Mouse (Mus musculus) hindbrain, embryonic 10.5 days (tissue): ENCODE results near the gene Map4k1. TPM values are rescaled to one million over a fixed set of nuclear protein-coding genes. Genes with fewer than 3 reads are reported as not detected.
A peak's percentile ranks its signal among the peaks of the same experiment; 100 is the strongest.

Source experiments
- DNase-seq: peaks from one replicate; pipeline ENCODE4 v3.0.0-alpha.2; 2017; ENCODE audit warnings: low spot score
- H3K27ac ChIP-seq: fragments of 300-500 bp; sonication (generic); 2 replicates; pipeline ENCODE4 v1.5.1; 2016; ENCODE audit warnings: mild to moderate bottlenecking, moderate library complexity
- H3K27me3 ChIP-seq: fragments of 300-500 bp; sonication (generic); 2 replicates; pipeline ENCODE4 v1.6.1; 2016; ENCODE audit warnings: mild to moderate bottlenecking; ENCODE audit not compliant: poor library complexity, insufficient read depth, severe bottlenecking
- H3K36me3 ChIP-seq: fragments of 300-500 bp; sonication (generic); 2 replicates; pipeline ENCODE4 v1.6.1; 2016; ENCODE audit warnings: mild to moderate bottlenecking, moderate library complexity
- H3K4me1 ChIP-seq: fragments of 300-500 bp; sonication (generic); replicated peaks from 2 replicates; pipeline ENCODE4 v1.6.1; 2016; ENCODE audit warnings: mild to moderate bottlenecking
- H3K4me3 ChIP-seq: fragments of 300-500 bp; sonication (generic); 2 replicates; pipeline ENCODE4 v1.5.1; 2016; ENCODE audit warnings: mild to moderate bottlenecking, moderate library complexity
- H3K9me3 ChIP-seq: fragments of 300-500 bp; sonication (generic); 2 replicates; pipeline ENCODE4 v1.6.1; 2016; ENCODE audit warnings: mild to moderate bottlenecking, moderate library complexity
- WGBS: fragments of 180-500 bp; shearing (Covaris S2); methylation state at CpG from one replicate; pipeline ENCODE4 v1.1.7; 2016; 5-methylcytosine and 5-hydroxymethylcytosine counted together
- polyA plus RNA-seq: library from polyadenylated mRNA; unstranded; fragments of >200 nt; fragmentation: Nextera tagmentation; extraction: Ambion mirVana; gene quantifications from 2 replicates; pipeline ENCODE4 v1.2.1, GENCODE M21; 2016

Gene Map4k1
- polyA plus RNA-seq, 1 experiment from 2014 or later = 8.8 TPM

- no peak for DNase-seq
- Histone ChIP-seq H3K4me1 (peaks cover 5% of the 10 kb centered on the region; the same call in 1 of the 2 replicates), H3K27me3 (no peaks in the 10 kb centered on the region), H3K36me3 (peaks cover 56% of the 10 kb centered on the region), H3K4me3 (no peak overlapping the region), H3K9me3 (no peaks in the 10 kb centered on the region), H3K27ac (no peak overlapping the region)
- WGBS = 83% methylated on average over 12 of the region's 12 CpGs
These were observed 12.0 kb upstream of the Map4k1 start for GRCm38 (mm10) chr7:28969672-28970394.

GRCm38 (mm10) chr7:28971029-28971428, 10.8 kb upstream of the Map4k1 start:
- WGBS = 93% methylated on average over 7 of the region's 7 CpGs
- H3K27ac ChIP-seq = no peak overlapping the region
- peaks cover 5% of the 10 kb centered on the region; the same call in 1 of the 2 replicates for H3K4me1 ChIP-seq
- peaks cover 65% of the 10 kb centered on the region for H3K36me3 ChIP-seq
- DNase-seq = no peak
- no peaks in the 10 kb centered on the region for H3K27me3 ChIP-seq
- H3K4me3 ChIP-seq = no peak overlapping the region
- no peaks in the 10 kb centered on the region for H3K9me3 ChIP-seq

GRCm38 (mm10) chr7:28971770-28972269, 10.0 kb upstream of the Map4k1 start:
- Histone ChIP-seq H3K36me3 (peaks cover 72% of the 10 kb centered on the region), H3K4me3 (no peak overlapping the region), H3K27me3 (no peaks in the 10 kb centered on the region), H3K27ac (no peak overlapping the region), H3K4me1 (peaks cover 5% of the 10 kb centered on the region; the same call in 1 of the 2 replicates), H3K9me3 (no peaks in the 10 kb centered on the region)
- no peak for DNase-seq
- WGBS = 87% methylated on average over 6 of the region's 6 CpGs

- no peak overlapping the region for H3K4me3 ChIP-seq
- H3K4me1 ChIP-seq = peaks cover 5% of the 10 kb centered on the region; the same call in 1 of the 2 replicates
- peaks cover 80% of the 10 kb centered on the region for H3K36me3 ChIP-seq
- peak; percentile 76 for DNase-seq
- 73% methylated on average over 8 of the region's 8 CpGs for WGBS
- H3K9me3 ChIP-seq = no peaks in the 10 kb centered on the region
- no peak overlapping the region for H3K27ac ChIP-seq
- no peaks in the 10 kb centered on the region for H3K27me3 ChIP-seq
These were observed 9.3 kb upstream of the Map4k1 start for GRCm38 (mm10) chr7:28972542-28972985.

GRCm38 (mm10) chr7:28973025-28973424, 8.8 kb upstream of the Map4k1 start:
- WGBS = 84% methylated on average over 8 of the region's 8 CpGs
- no peak overlapping the region for H3K27ac ChIP-seq
- H3K27me3 ChIP-seq = no peaks in the 10 kb centered on the region
- peaks cover 5% of the 10 kb centered on the region; the same call in 1 of the 2 replicates for H3K4me1 ChIP-seq
- no peak overlapping the region for H3K4me3 ChIP-seq
- H3K36me3 ChIP-seq = peaks cover 85% of the 10 kb centered on the region
- no peaks in the 10 kb centered on the region for H3K9me3 ChIP-seq
- DNase-seq = no peak

- no peak overlapping the region for H3K27ac ChIP-seq
- no peaks in the 10 kb centered on the region for H3K27me3 ChIP-seq
- 92% methylated on average over 9 of the region's 9 CpGs for whole genome bisulfite sequencing
- H3K4me1 ChIP-seq = peaks cover 14% of the 10 kb centered on the region
- H3K36me3 ChIP-seq = peaks cover 71% of the 10 kb centered on the region
- H3K9me3 ChIP-seq = no peaks in the 10 kb centered on the region
- no peak for DNase-seq
- no peak overlapping the region for H3K4me3 ChIP-seq
These were observed 4.3 kb upstream of the Map4k1 start for GRCm38 (mm10) chr7:28977556-28977955.

GRCm38 (mm10) chr7:28982274-28983013, 594 bp downstream of the Map4k1 start:
- WGBS = 15% methylated on average over 19 of the region's 19 CpGs
- peaks cover 26% of the 10 kb centered on the region for H3K4me1 ChIP-seq
- peaks cover 27% of the 10 kb centered on the region for H3K36me3 ChIP-seq
- no peaks in the 10 kb centered on the region for H3K9me3 ChIP-seq
- DNase-seq = no peak
- H3K27me3 ChIP-seq = no peaks in the 10 kb centered on the region
- H3K27ac ChIP-seq = peak overlapping the region; percentile 85
- peak overlapping the region; percentile 70 for H3K4me3 ChIP-seq

GRCm38 (mm10) chr7:28983141-28983564, 1.3 kb downstream of the Map4k1 start:
- no peaks in the 10 kb centered on the region for H3K9me3 ChIP-seq
- peak overlapping the region; percentile 85 for H3K27ac ChIP-seq
- WGBS = 73% methylated on average over 11 of the region's 11 CpGs
- H3K4me1 ChIP-seq = peaks cover 26% of the 10 kb centered on the region
- no peaks in the 10 kb centered on the region for H3K27me3 ChIP-seq
- peaks cover 20% of the 10 kb centered on the region for H3K36me3 ChIP-seq
- H3K4me3 ChIP-seq = peak overlapping the region; percentile 70
- DNase-seq = no peak

GRCm38 (mm10) chr7:28983849-28984248, 2.0 kb downstream of the Map4k1 start:
- no peak for DNase-seq
- Histone ChIP-seq H3K27ac (no peak overlapping the region), H3K27me3 (no peaks in the 10 kb centered on the region), H3K9me3 (no peaks in the 10 kb centered on the region), H3K36me3 (peaks cover 13% of the 10 kb centered on the region), H3K4me1 (peaks cover 26% of the 10 kb centered on the region), H3K4me3 (no peak overlapping the region)
- WGBS = 68% methylated on average over 4 of the region's 4 CpGs

GRCm38 (mm10) chr7:28984452-28984851, 2.6 kb downstream of the Map4k1 start:
- no peak for DNase-seq
- Histone ChIP-seq H3K36me3 (peaks cover 7% of the 10 kb centered on the region), H3K9me3 (no peaks in the 10 kb centered on the region), H3K27me3 (no peaks in the 10 kb centered on the region), H3K27ac (no peak overlapping the region), H3K4me3 (no peak overlapping the region), H3K4me1 (peaks cover 26% of the 10 kb centered on the region)
- WGBS = 97% methylated on average over 1 of the region's 1 CpGs

GRCm38 (mm10) chr7:28985207-28985606, 3.4 kb downstream of the Map4k1 start:
- H3K27ac ChIP-seq = no peak overlapping the region
- DNase-seq = no peak
- no peaks in the 10 kb centered on the region for H3K9me3 ChIP-seq
- H3K27me3 ChIP-seq = no peaks in the 10 kb centered on the region
- WGBS = 87% methylated on average over 7 of the region's 7 CpGs
- no peak overlapping the region for H3K4me3 ChIP-seq
- peaks cover 3% of the 10 kb centered on the region; the same call in 1 of the 2 replicates for H3K36me3 ChIP-seq
- H3K4me1 ChIP-seq = peaks cover 26% of the 10 kb centered on the region

GRCm38 (mm10) chr7:28990766-28991273, 9.0 kb downstream of the Map4k1 start:
- H3K4me3 ChIP-seq = no peak overlapping the region
- H3K4me1 ChIP-seq = no peaks in the 10 kb centered on the region
- DNase-seq = no peak
- WGBS = 54% methylated on average over 14 of the region's 14 CpGs
- H3K36me3 ChIP-seq = no peaks in the 10 kb centered on the region
- no peaks in the 10 kb centered on the region for H3K27me3 ChIP-seq
- H3K9me3 ChIP-seq = no peaks in the 10 kb centered on the region
- H3K27ac ChIP-seq = no peak overlapping the region

GRCm38 (mm10) chr7:28991616-28992015, 9.8 kb downstream of the Map4k1 start:
- no peaks in the 10 kb centered on the region for H3K4me1 ChIP-seq
- WGBS = 64% methylated on average over 5 of the region's 5 CpGs
- no peak overlapping the region for H3K27ac ChIP-seq
- no peaks in the 10 kb centered on the region for H3K9me3 ChIP-seq
- H3K4me3 ChIP-seq = no peak overlapping the region
- no peaks in the 10 kb centered on the region for H3K27me3 ChIP-seq
- DNase-seq = no peak
- H3K36me3 ChIP-seq = no peaks in the 10 kb centered on the region
